In the genomic region with DNA sequence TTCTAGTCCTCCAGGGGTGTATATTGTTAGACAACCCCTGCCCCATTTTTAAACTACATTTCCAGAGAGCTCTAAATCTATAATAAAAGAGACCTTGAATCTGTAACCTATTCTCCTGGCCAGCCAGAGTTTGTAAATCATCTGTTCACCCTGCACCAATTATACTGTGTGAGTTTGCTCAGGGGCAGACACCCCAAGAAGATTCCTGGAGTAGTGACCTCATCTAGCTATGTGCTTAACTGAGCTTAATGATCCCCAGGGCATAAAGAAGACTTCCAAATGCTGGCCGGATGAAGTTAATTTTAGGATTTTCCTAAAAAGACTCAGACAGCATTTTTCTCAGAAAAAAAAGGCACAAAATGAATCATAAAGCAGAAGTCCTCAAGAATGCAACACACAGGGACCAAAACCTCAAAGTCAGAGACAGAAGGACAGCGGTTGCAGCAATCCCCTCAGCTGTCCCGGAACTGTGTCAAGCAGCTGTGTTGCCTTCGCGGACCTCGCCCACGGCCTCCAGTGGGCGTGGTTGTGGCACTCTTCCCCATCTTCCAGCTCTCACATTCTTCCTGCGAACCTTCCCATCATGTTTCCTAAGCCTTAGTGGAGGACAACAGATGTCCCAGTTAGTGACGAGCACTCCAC, we compare ENCODE assay signal across 9 mouse cellular contexts. TPM values are rescaled to one million over a fixed set of nuclear protein-coding genes. Genes with fewer than 3 reads are reported as not detected.
DNase-seq lines count a peak whose midpoint lies in the region; ATAC-seq and TF ChIP-seq lines count a peak whose summit lies in the region.
"Had no signal": no experiment of that assay in that cellular context is flagged by ENCODE, and none has a peak within 500 bp of the region (broad histone marks: within the 10 kb centered on the region; RNA-seq: fewer than 3 reads in every experiment).

No protein-coding gene starts in this region.

- intact Hi-C loops in heart, postnatal 36 days (cut with DNase I) = no loop called here

- peak overlapping the region; percentile 33 for H3K4me2 ChIP-seq in embryonic facial prominence, embryonic 13.5 days
- peak overlapping the region; percentile 21; the same call in 1 of the 2 replicates for H3K4me2 ChIP-seq in lung, embryonic 14.5 days
- H3K4me2 ChIP-seq in midbrain, embryonic 14.5 days (ENCODE audit: low read length) = no peak overlapping the region
- H3K4me2 ChIP-seq: neural tube, embryonic 13.5 days had no signal

- WGBS in embryonic facial prominence, embryonic 13.5 days = 45% methylated on average over 10 of the region's 10 CpGs
- 31% methylated on average over 10 of the region's 10 CpGs for WGBS in lung, embryonic 14.5 days
- 67% methylated on average over 10 of the region's 10 CpGs for WGBS in midbrain, embryonic 14.5 days

- peaks cover 7% of the 10 kb centered on the region; the same call in 1 of the 2 replicates for H3K4me1 ChIP-seq in embryonic facial prominence, embryonic 13.5 days
- H3K4me1 ChIP-seq in lung, embryonic 14.5 days (ENCODE audit: insufficient read depth) = no peaks in the 10 kb centered on the region
- H3K4me1 ChIP-seq in midbrain, embryonic 14.5 days (ENCODE audit: control insufficient read depth, insufficient read depth, low read length) = no peaks in the 10 kb centered on the region
- H3K4me1 ChIP-seq: neural tube, embryonic 13.5 days had no signal

- no peak for TF ChIP-seq CTCF in lung, embryonic 14.5 days (IDR thresholded peaks at IDR 0.05; ENCODE audit: low read depth)

- peak; percentile 30 to 37 for DNase-seq in adrenal gland, adult 18-20 months (ENCODE audit: low spot score in 2 of 2)
- no peak for DNase-seq in adrenal gland, postnatal 4 days (ENCODE audit: low spot score in 2 of 2)
- DNase-seq in heart, postnatal 36 days = peak; percentile 51 to 70
- DNase-seq in lung, embryonic 14.5 days = peak; percentile 53
- DNase-seq in testis, postnatal 10 days (ENCODE audit: low spot score) = peak; percentile 58
- no peak for DNase-seq in retina, embryonic 14.5 days (ENCODE audit: low spot score)
- no peak for DNase-seq in midbrain, embryonic 14.5 days

- no peaks in the 10 kb centered on the region for H3K27me3 ChIP-seq in embryonic facial prominence, embryonic 13.5 days
- no peaks in the 10 kb centered on the region for H3K27me3 ChIP-seq in lung, embryonic 14.5 days (ENCODE audit: insufficient read depth, low read length)
- no peaks in the 10 kb centered on the region for H3K27me3 ChIP-seq in midbrain, embryonic 14.5 days (ENCODE audit: control insufficient read depth, insufficient read depth, low read length)
- H3K27me3 ChIP-seq: neural tube, embryonic 13.5 days had no signal

- no peak overlapping the region for H3K27ac ChIP-seq in embryonic facial prominence, embryonic 13.5 days
- no peak overlapping the region for H3K27ac ChIP-seq in lung, embryonic 14.5 days (ENCODE audit: low read depth)
- H3K27ac ChIP-seq in midbrain, embryonic 14.5 days (replicated peaks; ENCODE audit: low read depth, low read length) = no peak overlapping the region
- H3K27ac ChIP-seq: neural tube, embryonic 13.5 days had no signal

- no peak for ATAC-seq in embryonic facial prominence, embryonic 13.5 days (ENCODE audit: insufficient number of reproducible peaks, insufficient read depth, low FRiP score, low TSS enrichment, low read depth)
- peak; percentile 74 for ATAC-seq in lung, embryonic 14.5 days (ENCODE audit: insufficient read depth)
- no peak for ATAC-seq in midbrain, embryonic 14.5 days (ENCODE audit: low FRiP score, low TSS enrichment)

- no peak overlapping the region for H3K9ac ChIP-seq in embryonic facial prominence, embryonic 13.5 days
- H3K9ac ChIP-seq in lung, embryonic 14.5 days = no peak overlapping the region
- no peak overlapping the region for H3K9ac ChIP-seq in midbrain, embryonic 14.5 days (replicated peaks; ENCODE audit: low read length)
- H3K9ac ChIP-seq: neural tube, embryonic 13.5 days had no signal

- no peaks in the 10 kb centered on the region for H3K36me3 ChIP-seq in embryonic facial prominence, embryonic 13.5 days
- no peaks in the 10 kb centered on the region for H3K36me3 ChIP-seq in lung, embryonic 14.5 days (ENCODE audit: insufficient read depth)
- no peaks in the 10 kb centered on the region for H3K36me3 ChIP-seq in midbrain, embryonic 14.5 days (ENCODE audit: control insufficient read depth, insufficient read depth, low read length)
- H3K36me3 ChIP-seq: neural tube, embryonic 13.5 days had no signal

- H3K4me3 ChIP-seq in embryonic facial prominence, embryonic 13.5 days = no peak overlapping the region
- no peak overlapping the region for H3K4me3 ChIP-seq in lung, embryonic 14.5 days (ENCODE audit: low read depth, low read length)
- H3K4me3 ChIP-seq in midbrain, embryonic 14.5 days (replicated peaks; ENCODE audit: low read depth, low read length) = no peak overlapping the region
- H3K4me3 ChIP-seq: neural tube, embryonic 13.5 days had no signal

- H3K9me3 ChIP-seq in embryonic facial prominence, embryonic 13.5 days = no peaks in the 10 kb centered on the region
- H3K9me3 ChIP-seq in lung, embryonic 14.5 days (ENCODE audit: low read depth, low read length) = no peaks in the 10 kb centered on the region
- no peaks in the 10 kb centered on the region for H3K9me3 ChIP-seq in midbrain, embryonic 14.5 days (ENCODE audit: control insufficient read depth, low read length)
- H3K9me3 ChIP-seq: neural tube, embryonic 13.5 days had no signal

RNA-seq across cellular contexts. Expression of gene Olfr984, which starts 2.8 kb away (rescaled TPM):
- total RNA-seq in adrenal gland, adult 18-20 months (2021) = not detected
- total RNA-seq in adrenal gland, postnatal 4 days (2021) = not detected
- not detected in 2 replicates for polyA plus RNA-seq in embryonic facial prominence, embryonic 13.5 days (2015; fragmentation: Nextera tagmentation; extraction: Ambion mirVana)
- not detected for total RNA-seq in heart, postnatal 36 days (2021)
- polyA plus RNA-seq in lung, embryonic 14.5 days (2014; fragmentation: Nextera tagmentation; extraction: Ambion mirVana) = not detected in 2 replicates
- not detected in 2 replicates for polyA plus RNA-seq in midbrain, embryonic 14.5 days (2014; fragmentation: Nextera tagmentation; extraction: Ambion mirVana)
- polyA plus RNA-seq: neural tube, embryonic 13.5 days had no signal

RNA-seq across cellular contexts. Expression of gene Olfr985, which starts 13.2 kb away (rescaled TPM):
- total RNA-seq in adrenal gland, adult 18-20 months (2021) = not detected
- not detected for total RNA-seq in adrenal gland, postnatal 4 days (2021)
- polyA plus RNA-seq in embryonic facial prominence, embryonic 13.5 days (2015; fragmentation: Nextera tagmentation; extraction: Ambion mirVana) = not detected in 2 replicates
- total RNA-seq in heart, postnatal 36 days (2021) = not detected
- polyA plus RNA-seq in lung, embryonic 14.5 days (2014; fragmentation: Nextera tagmentation; extraction: Ambion mirVana) = not detected in 2 replicates
- not detected in 2 replicates for polyA plus RNA-seq in midbrain, embryonic 14.5 days (2014; fragmentation: Nextera tagmentation; extraction: Ambion mirVana)
- polyA plus RNA-seq: neural tube, embryonic 13.5 days had no signal

RNA-seq across cellular contexts. Expression of gene Olfr983, which starts 23.4 kb away (rescaled TPM):
- total RNA-seq in adrenal gland, adult 18-20 months (2021) = not detected
- total RNA-seq in adrenal gland, postnatal 4 days (2021) = not detected
- not detected in 2 replicates for polyA plus RNA-seq in embryonic facial prominence, embryonic 13.5 days (2015; fragmentation: Nextera tagmentation; extraction: Ambion mirVana)
- not detected for total RNA-seq in heart, postnatal 36 days (2021)
- polyA plus RNA-seq in lung, embryonic 14.5 days (2014; fragmentation: Nextera tagmentation; extraction: Ambion mirVana) = not detected in 2 replicates
- not detected in 2 replicates for polyA plus RNA-seq in midbrain, embryonic 14.5 days (2014; fragmentation: Nextera tagmentation; extraction: Ambion mirVana)
- polyA plus RNA-seq: neural tube, embryonic 13.5 days had no signal

RNA-seq across cellular contexts. Expression of gene Tmem225, which starts 31.2 kb away (rescaled TPM):
- not detected for total RNA-seq in adrenal gland, adult 18-20 months (2021)
- not detected for total RNA-seq in adrenal gland, postnatal 4 days (2021)
- not detected in 2 replicates for polyA plus RNA-seq in embryonic facial prominence, embryonic 13.5 days (2015; fragmentation: Nextera tagmentation; extraction: Ambion mirVana)
- total RNA-seq in heart, postnatal 36 days (2021) = not detected
- not detected in 2 replicates for polyA plus RNA-seq in lung, embryonic 14.5 days (2014; fragmentation: Nextera tagmentation; extraction: Ambion mirVana)
- polyA plus RNA-seq in midbrain, embryonic 14.5 days (2014; fragmentation: Nextera tagmentation; extraction: Ambion mirVana) = not detected in 2 replicates
- polyA plus RNA-seq: neural tube, embryonic 13.5 days had no signal

RNA-seq across cellular contexts. Expression of gene Olfr982, which starts 43.1 kb away (rescaled TPM):
- not detected for total RNA-seq in adrenal gland, adult 18-20 months (2021)
- not detected for total RNA-seq in adrenal gland, postnatal 4 days (2021)
- not detected in 2 replicates for polyA plus RNA-seq in embryonic facial prominence, embryonic 13.5 days (2015; fragmentation: Nextera tagmentation; extraction: Ambion mirVana)
- not detected for total RNA-seq in heart, postnatal 36 days (2021)
- polyA plus RNA-seq in lung, embryonic 14.5 days (2014; fragmentation: Nextera tagmentation; extraction: Ambion mirVana) = not detected in 2 replicates
- polyA plus RNA-seq in midbrain, embryonic 14.5 days (2014; fragmentation: Nextera tagmentation; extraction: Ambion mirVana) = not detected in 2 replicates
- polyA plus RNA-seq: neural tube, embryonic 13.5 days had no signal

Comparison
In these comparisons a context has a peak if more than half of its experiments do, and no peak if none do; other contexts are left out.
1. DNase-seq: peak in adrenal gland, adult 18-20 months (2 of 2), heart, postnatal 36 days (2 of 2), lung, embryonic 14.5 days (single experiment) and testis, postnatal 10 days (single experiment); none in adrenal gland, postnatal 4 days (0 of 2), retina, embryonic 14.5 days (single experiment) and midbrain, embryonic 14.5 days (single experiment).